Mouse (Mus musculus) liver, adult (tissue): ENCODE data around the gene Tbkbp1.

Experiments
- GATA4 ChIP-seq: IDR thresholded peaks from 2 replicates; pipeline ENCODE4 v1.6.1; 2014; ENCODE audit warnings: mild to moderate bottlenecking, low read length; ENCODE audit not compliant: insufficient replicate concordance

The Tbkbp1 gene

DNA sequence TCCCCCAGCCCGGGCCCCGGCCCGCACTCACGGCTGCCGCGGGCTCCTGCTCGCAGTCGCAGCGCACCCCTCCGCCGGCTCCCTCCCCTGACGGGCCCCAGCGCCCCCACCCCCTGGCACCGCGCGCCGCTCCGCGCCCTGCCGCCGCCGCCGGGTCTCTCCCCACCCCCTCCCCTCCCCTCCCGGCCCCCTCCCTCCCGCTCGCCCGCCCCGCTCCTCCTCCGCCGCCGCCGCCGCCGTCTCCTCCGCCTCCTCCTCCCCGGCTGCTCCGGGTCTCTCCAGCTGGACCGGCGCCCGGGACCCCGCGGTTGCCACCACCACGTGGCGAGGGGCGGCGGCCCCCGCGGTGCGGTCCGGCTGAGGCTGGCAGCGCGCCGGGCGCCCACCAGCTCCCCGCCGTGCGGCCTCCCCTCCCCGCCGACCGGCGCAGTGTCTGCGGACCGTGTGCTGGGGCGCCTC is at the start of gene Tbkbp1:
Gene Tbkbp1 (minus strand): TSS at position 153 of the 459 bp plus-strand sequence.
- no peak for TF ChIP-seq GATA4

DNA sequence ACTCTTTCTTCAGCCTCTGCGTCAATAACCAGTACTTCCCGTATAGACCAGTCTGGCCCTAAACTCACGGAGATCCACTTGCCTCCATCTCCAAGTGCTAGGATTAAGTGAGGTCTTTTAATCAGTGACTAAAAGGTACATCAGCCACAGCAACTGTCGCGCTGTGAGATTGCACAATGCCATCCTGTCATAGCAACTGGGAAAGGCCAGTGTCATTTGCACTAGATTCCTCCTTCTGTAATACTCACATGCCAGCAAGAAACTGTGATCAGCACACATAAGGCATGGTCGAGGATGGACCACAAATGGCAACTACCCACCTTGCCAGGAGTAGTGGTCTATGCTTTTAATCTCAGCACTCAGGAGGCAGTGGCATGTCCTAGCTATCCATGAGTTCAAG is 48.2 kb upstream of the Tbkbp1 start:
- no peak for TF ChIP-seq GATA4

DNA sequence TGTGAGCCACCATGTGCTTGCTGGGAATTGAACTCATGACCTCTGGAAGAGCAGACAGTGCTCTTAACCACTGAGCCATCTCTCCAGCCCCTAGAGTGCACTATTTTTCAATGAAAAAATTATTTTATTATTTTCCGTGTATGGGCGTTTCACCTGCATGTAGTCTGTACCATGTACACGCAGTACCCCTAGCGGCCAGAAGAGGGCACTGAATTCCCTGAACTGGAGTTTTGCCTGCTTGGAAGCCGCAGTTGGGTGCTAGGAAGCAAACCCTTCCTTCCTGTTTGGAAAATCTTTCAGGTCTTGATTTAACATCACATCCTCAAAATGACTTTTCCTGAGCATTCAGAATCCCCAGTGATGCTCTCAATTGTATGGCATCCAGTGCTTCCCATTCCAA is 47.3 kb upstream of the Tbkbp1 start:
- no peak for TF ChIP-seq GATA4

DNA sequence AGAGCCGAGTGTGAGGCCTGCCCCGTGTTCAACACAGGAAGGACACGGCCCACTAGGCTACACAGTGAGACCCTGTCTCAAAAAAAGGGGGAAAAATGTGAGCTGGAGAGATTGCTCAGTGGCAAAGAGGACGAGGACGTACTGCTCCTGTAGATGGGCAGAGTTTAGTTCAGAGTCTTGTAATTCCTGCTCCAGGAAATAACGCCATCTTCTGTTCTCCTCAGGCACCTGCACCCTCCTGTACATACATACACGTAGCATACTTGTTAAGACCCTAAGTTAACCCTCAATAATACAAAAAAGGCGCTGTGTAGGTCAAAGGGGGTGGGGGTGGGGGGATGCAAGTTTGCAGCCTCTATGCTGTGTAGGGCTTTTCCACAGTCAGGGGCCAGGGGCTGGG is 45.7 kb upstream of the Tbkbp1 start:
- no peak for TF ChIP-seq GATA4

- TF ChIP-seq GATA4: no peak
Observed at GRCm38 (mm10) chr11:97196541-97196940, 45.2 kb upstream of the Tbkbp1 start.

DNA sequence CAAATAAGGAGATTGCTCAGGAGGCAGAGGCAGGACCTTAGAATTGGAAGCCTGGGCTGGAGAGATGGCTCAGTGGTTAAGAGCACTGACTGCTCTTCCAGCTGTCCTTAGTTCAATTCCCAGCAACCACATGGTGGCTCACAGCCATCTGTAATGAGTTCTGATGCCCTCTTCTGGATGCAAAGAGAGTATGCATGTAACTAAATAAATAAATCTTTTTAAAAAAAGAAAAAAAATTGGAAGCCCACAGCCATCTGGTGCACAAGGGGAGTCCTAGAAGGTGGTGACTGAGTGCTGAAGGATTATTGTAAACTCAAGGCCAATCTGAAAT is 41.3 kb upstream of the Tbkbp1 start:
- TF ChIP-seq GATA4: no peak

DNA sequence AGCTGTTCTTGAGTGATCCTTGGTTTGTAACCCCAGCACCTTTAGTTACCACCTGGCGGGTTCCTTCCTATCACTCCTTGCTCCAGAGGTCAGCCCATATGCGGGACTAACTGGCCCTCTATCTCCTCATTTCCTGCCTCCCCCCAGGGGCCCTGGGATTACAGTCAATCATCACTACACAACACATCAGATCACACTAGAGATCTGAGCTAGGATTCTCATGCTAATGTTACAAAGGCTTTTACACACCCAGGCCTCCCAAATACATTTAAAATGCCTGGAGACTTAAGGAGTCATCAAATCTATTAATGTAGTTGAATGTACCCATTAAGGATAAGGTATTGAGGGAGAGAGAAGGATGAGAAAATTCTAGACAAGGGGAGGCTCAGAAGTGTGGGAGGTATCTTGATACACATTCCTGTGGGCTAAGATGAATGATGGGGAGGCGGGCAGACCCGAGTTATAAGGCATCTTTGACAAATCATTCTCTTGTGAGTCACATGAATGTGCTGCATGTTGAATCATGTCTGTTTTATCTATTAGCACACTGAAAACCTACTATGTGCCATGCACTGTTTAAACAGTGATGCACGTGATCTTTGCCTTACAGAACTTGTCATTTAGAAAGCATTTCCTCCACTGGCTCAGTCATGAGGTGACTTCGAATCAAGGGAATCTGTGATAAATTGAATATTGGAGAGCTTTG is 40.8 kb upstream of the Tbkbp1 start:
- no peak for TF ChIP-seq GATA4

DNA sequence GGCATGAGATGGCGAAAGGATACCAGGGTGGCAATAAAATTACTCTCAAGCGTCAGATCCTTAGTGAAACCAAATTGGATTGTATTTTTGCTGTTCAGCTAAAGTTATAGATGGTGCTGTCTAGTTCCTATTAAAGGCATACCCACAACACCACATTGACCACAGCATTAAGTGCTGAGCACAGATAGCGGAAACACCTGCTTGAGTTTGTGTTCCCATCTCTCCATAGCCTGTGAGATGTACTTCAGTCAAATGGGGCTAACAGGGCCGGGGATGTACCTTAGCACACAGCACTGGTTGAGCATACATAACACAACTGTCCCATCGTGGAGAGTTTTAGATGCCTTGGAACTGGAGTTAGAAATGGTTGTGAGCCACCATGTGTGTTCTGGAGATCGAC is 39.7 kb upstream of the Tbkbp1 start:
- TF ChIP-seq GATA4: no peak

DNA sequence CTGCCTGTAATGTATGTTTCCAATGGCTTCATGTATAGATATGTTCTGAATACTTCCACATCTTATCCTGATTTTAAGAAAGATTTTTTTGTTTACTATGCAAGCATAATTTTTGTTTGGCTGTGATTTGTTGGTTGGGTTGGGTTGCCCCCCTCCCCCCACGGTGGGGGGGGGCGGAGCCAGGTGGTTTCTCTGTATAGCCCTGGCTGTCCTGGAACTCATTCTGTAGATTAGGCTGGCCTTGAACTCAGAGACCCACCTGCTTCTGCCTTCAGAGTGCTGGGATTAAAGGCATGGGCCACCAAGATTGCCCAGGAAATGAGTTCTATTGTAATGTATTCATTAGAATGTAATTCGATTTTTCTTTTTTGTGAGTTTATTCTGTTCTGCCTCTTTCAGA is 37.9 kb upstream of the Tbkbp1 start:
- no peak for TF ChIP-seq GATA4

DNA sequence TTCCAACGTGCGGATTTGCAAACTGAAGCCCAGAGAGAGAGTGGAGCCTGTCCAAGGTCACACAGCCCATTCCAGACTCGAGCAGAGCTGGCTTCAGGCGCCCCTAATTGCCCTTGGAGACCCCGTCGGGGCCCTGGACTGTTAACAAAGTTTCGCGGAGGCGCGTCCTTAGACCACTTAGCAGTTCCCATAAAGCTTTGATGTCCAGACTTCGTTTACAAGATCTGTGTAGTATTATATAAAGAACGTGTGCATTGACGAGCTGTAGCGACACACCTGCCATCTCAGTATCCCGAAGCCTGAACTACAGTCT is 37.3 kb upstream of the Tbkbp1 start:
- TF ChIP-seq GATA4: no peak

DNA sequence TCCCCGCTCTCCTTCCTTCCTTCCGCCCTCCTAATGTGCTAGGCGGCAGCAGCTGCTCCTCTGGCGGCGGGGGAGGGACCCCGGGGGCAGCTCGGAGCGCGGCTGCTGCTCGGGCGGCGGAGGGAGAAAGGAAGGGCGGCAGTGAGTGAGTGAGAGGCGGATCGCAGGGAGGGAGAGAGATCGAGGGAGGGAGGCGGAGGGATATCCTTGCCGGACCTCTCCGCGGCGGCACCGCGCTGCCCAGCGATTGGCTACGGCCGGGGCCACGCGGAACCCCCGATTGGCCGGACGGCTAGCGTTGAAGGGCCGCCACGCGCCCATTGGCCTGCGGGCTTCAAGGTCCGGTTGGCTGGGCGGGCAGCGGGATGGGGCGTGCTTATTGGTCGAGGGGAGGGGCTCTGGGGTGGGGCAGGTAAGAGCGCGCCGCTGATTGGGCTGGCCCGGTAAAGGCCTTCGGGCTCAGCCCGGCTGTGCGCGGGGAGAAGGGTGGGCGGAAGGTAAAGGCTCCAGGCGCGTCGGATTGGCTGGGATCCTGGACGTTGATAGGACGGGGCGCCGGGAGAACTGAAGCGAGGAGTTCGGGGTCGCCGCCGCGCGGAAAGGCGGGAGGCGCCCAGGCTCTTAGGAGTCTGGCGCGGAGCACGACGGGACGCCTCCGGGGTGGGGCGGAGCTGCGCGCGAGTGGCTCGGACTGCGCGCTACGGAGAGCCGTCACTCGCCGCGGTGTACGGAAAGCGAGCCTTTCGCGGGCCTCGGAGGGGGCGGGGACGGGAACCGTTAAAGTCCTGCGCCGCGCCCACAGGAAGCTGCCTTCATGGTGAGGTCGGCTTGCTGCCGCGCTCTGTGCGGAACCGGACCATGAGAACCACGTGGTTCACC is 36.7 kb upstream of the Tbkbp1 start, which contains the start of gene Kpnb1:
Gene Kpnb1 (minus strand): TSS at position 118 of the 879 bp plus-strand sequence.
- TF ChIP-seq GATA4: peak; percentile 64; the same call in 1 of the 2 replicates

DNA sequence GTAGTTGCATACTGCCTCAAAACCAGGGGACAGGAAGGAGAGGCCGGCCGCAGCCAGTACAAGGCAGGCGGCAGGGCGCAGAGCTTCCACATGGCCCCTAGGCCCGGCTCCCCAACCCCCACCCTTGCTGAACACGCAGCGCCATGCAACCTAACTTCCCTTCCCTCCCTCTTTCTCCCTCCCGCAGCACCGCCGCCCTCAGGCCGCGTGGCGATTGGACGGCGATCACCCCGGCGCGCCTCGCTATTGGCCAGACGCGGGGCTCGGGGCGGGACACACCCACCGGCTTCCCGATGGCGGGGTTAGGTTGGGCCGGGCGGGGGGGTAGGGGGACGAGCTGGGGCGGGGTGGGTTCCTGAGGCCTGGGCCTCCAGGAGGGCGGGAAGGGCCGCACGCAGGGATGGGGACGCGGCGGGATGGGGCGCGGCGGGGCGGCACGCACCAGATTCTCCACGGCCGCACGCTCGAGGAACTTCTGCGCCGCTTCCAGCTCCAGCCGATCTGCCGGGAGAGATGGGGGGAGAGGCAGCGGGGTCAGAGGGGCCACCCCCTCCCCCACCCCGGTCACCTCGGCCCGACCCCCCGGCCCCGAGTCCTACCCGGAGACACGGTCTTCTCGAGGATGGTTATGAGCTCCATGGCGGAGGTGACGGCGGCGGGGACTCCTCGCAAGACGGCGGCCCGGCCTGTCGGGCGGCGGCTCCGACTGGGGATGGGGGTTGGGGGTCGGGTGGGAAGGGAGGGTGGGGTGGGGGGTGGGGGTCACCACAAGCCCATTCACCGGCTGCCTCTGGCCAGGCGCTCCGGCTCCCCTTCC is 35.9 kb upstream of the Tbkbp1 start:
- peak; percentile 15; the same call in 1 of the 2 replicates for TF ChIP-seq GATA4

DNA sequence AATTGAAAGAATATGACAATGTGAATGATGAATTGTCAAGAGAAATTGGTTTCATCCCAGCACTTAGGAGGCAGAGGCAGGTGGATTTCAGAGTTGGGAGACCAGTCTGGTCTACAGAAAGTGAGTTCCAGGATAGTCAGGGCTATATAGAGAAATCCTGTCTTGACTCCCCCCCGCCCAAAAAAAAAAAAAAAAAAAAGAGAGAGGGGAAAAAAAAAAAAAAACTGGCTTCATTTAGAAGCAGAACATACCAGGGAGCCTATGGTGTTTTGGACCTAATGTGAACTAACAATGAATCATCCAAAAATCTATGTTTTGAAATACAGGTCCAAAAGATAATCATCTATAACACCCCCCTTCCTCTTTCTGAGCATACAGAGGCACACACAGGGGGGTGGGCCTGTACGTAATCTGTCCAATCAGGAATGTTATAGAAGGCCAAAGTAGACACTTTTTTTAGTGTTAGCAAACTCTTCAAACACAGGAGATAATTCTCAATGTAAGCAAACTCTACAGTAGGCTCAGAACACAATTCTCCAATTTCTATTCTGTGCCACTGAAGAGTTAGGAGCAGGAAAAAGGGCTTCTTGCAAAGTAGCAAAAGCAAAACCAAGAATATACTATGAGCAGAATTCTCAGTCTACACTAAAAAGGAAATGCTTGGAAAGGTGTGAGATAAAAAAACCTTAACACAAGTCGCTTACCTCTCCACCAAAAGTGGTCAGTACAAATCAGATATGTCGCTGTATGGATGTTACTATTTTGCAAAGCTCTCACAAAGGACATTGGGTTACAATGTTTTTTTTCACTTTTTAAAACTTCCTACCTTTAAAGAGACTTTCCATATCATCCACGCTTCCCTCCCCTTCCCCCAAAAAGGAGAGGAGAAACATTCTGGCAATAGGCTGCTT is 34.7 kb upstream of the Tbkbp1 start:
- TF ChIP-seq GATA4: no peak

- no peak for TF ChIP-seq GATA4
Observed at GRCm38 (mm10) chr11:97184875-97185274, 33.6 kb upstream of the Tbkbp1 start.
